Comparison of ENCODE assay signal across 8 mouse cellular contexts in genomic region chr11:117484198-117484597, GRCm38 (mm10). TPM values are rescaled to one million over a fixed set of nuclear protein-coding genes. Genes with fewer than 3 reads are reported as not detected.
DNase-seq lines count a peak whose midpoint lies in the region; ATAC-seq and TF ChIP-seq lines count a peak whose summit lies in the region.

Gm11733 (plus strand) TSS chr11:117484368.

- H3K36me3 ChIP-seq in ES-E14 (ENCODE audit: control insufficient read depth, insufficient read depth, low read length, poor library complexity, severe bottlenecking) = no peaks in the 10 kb centered on the region
- H3K36me3 ChIP-seq in forebrain, embryonic 12.5 days (replicated peaks) = no peaks in the 10 kb centered on the region
- no peaks in the 10 kb centered on the region for H3K36me3 ChIP-seq in midbrain, embryonic 15.5 days (replicated peaks)

- DNase-seq in gastrocnemius, adult 2 months = peak; percentile 41
- DNase-seq in gastrocnemius, adult 8-10 months (ENCODE audit: low spot score in 2 of 2) = no peak
- no peak for DNase-seq in ES-E14 (ENCODE audit: low read depth, low spot score)
- DNase-seq in layer of hippocampus, postnatal 14 days (ENCODE audit: low spot score in 2 of 2) = peak; percentile 65 to 71
- no peak for DNase-seq in spleen, postnatal 14 days (ENCODE audit: low spot score in 2 of 2)
- DNase-seq in thymus, postnatal 4 days = no peak

- in situ Hi-C loops in ES-E14 (cut with MboI; ENCODE audit: low sequenced_read_pairs in 2 of 2, unreplicated experiment in 2 of 2) = no loop called here

- H3K4me2 ChIP-seq in forebrain, embryonic 12.5 days = peak within 1 kb of the TSS; percentile 46
- H3K4me2 ChIP-seq in midbrain, embryonic 15.5 days = peak within 1 kb of the TSS; percentile 40

- TF ChIP-seq CTCF in gastrocnemius, adult 2 months (IDR thresholded peaks at IDR 0.05) = no peak

- H3K4me3 ChIP-seq in gastrocnemius, adult 2 months = peak within 1 kb of the TSS; percentile 65
- H3K4me3 ChIP-seq in ES-E14 (ENCODE audit: insufficient read depth in 1 of 2, low read depth in 1 of 2, low read length in 2 of 2, poor library complexity in 1 of 2, severe bottlenecking in 1 of 2) = peak within 1 kb of the TSS in 1 of 2 experiments; percentile 53; a peak in 2 of 4 replicates
- no peak within 1 kb of the TSS for H3K4me3 ChIP-seq in forebrain, embryonic 12.5 days (replicated peaks)
- no peak within 1 kb of the TSS for H3K4me3 ChIP-seq in midbrain, embryonic 15.5 days

- WGBS in forebrain, embryonic 12.5 days = 26% methylated on average over 12 of the region's 12 CpGs
- 17% methylated on average over 12 of the region's 12 CpGs for WGBS in midbrain, embryonic 15.5 days

- intact Hi-C loops in gastrocnemius, adult 2 months (cut with DNase I) = no loop called here

- H3K9me3 ChIP-seq in ES-E14 (ENCODE audit: control insufficient read depth, insufficient read depth, low read depth, low read length) = no peaks in the 10 kb centered on the region
- H3K9me3 ChIP-seq in forebrain, embryonic 12.5 days = no peaks in the 10 kb centered on the region; the same call in 1 of the 2 replicates
- H3K9me3 ChIP-seq in midbrain, embryonic 15.5 days = no peaks in the 10 kb centered on the region

- ATAC-seq in forebrain, embryonic 12.5 days (ENCODE audit: low FRiP score) = peak; percentile 47; the same call in 1 of the 2 replicates
- ATAC-seq in midbrain, embryonic 15.5 days (replicated peaks) = peak; percentile 35; the same call in 1 of the 2 replicates

- peak within 1 kb of the TSS; percentile 78 for H3K27ac ChIP-seq in gastrocnemius, adult 2 months
- peak within 1 kb of the TSS; percentile 49 for H3K27ac ChIP-seq in ES-E14 (ENCODE audit: insufficient read depth, low read depth, low read length, poor library complexity, severe bottlenecking)
- H3K27ac ChIP-seq in forebrain, embryonic 12.5 days = peak within 1 kb of the TSS; percentile 87
- H3K27ac ChIP-seq in midbrain, embryonic 15.5 days = peak within 1 kb of the TSS; percentile 83

- H3K27me3 ChIP-seq in forebrain, embryonic 12.5 days = peaks cover 46% of the 10 kb centered on the region
- H3K27me3 ChIP-seq in midbrain, embryonic 15.5 days (replicated peaks) = no peaks in the 10 kb centered on the region

- no peak within 1 kb of the TSS; the same call in 1 of the 2 replicates for H3K9ac ChIP-seq in ES-E14 (ENCODE audit: insufficient read depth, low read depth, low read length, poor library complexity, severe bottlenecking)
- no peak within 1 kb of the TSS for H3K9ac ChIP-seq in forebrain, embryonic 12.5 days
- peak within 1 kb of the TSS; percentile 2; the same call in 1 of the 2 replicates for H3K9ac ChIP-seq in midbrain, embryonic 15.5 days

- H3K4me1 ChIP-seq in ES-E14 (ENCODE audit: control insufficient read depth in 2 of 2, insufficient read depth in 2 of 2, low read length in 2 of 2, poor library complexity in 1 of 2) = peaks cover 0 to 17% of the 10 kb centered on the region in 2 experiments; a peak in 2 of 4 replicates
- peaks cover 60% of the 10 kb centered on the region for H3K4me1 ChIP-seq in forebrain, embryonic 12.5 days
- peaks cover 57% of the 10 kb centered on the region for H3K4me1 ChIP-seq in midbrain, embryonic 15.5 days

TF ChIP-seq in ES-E14, 5 proteins besides CTCF, POLR2A, EP300 and RAD21:
- TF ChIP-seq CHD2 (IDR thresholded peaks at IDR 0.05; ENCODE audit: low read depth, low read length) (no peak), ZC3H11A (IDR thresholded peaks at IDR 0.05; ENCODE audit: borderline replicate concordance, low read depth, low read length) (no peak), ZNF384 (IDR thresholded peaks at IDR 0.05; ENCODE audit: low read depth, low read length) (no peak), MAFK (IDR thresholded peaks at IDR 0.05; ENCODE audit: insufficient read depth, low read depth, low read length) (no peak)

RNA-seq across cellular contexts. Expression of gene Gm11733, which starts in this region (rescaled TPM):
- not detected for total RNA-seq in gastrocnemius, adult 2 months (2021)
- total RNA-seq in gastrocnemius, adult 8-10 months (2022) = not detected
- not detected in 2 replicates for total RNA-seq in ES-E14 (2012; rRNA removed)
- 0.20 TPM in 1 of 2 replicates, not detected in the other for polyA plus RNA-seq in forebrain, embryonic 12.5 days (2016; fragmentation: Nextera tagmentation; extraction: Ambion mirVana)
- not detected for total RNA-seq in layer of hippocampus, postnatal 14 days (2021)
- not detected in 2 replicates for polyA plus RNA-seq in midbrain, embryonic 15.5 days (2015; fragmentation: Nextera tagmentation; extraction: Ambion mirVana)

Comparison
In these comparisons a context has a peak if more than half of its experiments do, and no peak if none do; other contexts are left out.
1. Peak in DNase-seq, H3K4me3 ChIP-seq and H3K27ac ChIP-seq in gastrocnemius, adult 2 months; RNA of the gene not detected or under 1 TPM.
2. Peak in ATAC-seq, H3K27ac ChIP-seq and H3K4me2 ChIP-seq in forebrain, embryonic 12.5 days; RNA of the gene not detected or under 1 TPM.
3. Peak in DNase-seq in layer of hippocampus, postnatal 14 days; RNA of the gene not detected or under 1 TPM.
4. Peak in ATAC-seq, H3K27ac ChIP-seq, H3K9ac ChIP-seq and H3K4me2 ChIP-seq in midbrain, embryonic 15.5 days; RNA of the gene not detected or under 1 TPM.